Mouse (Mus musculus): Measurements from ENCODE around the gene Hif1an. TPM values are rescaled to one million over a fixed set of nuclear protein-coding genes. Genes with fewer than 3 reads are reported as not detected.

Gene Hif1an
- 10 to 100 TPM; 22.7 to 27.5 (median 26.2) TPM for polyA plus RNA-seq (2017; shearing (Covaris generic))

GRCm38 (mm10) chr19:44562652-44563206 is at the start of gene Hif1an:
Gene Hif1an, plus strand, starts transcription at chr19:44562850.
- ATAC-seq, result peak; percentile 100

DNA sequence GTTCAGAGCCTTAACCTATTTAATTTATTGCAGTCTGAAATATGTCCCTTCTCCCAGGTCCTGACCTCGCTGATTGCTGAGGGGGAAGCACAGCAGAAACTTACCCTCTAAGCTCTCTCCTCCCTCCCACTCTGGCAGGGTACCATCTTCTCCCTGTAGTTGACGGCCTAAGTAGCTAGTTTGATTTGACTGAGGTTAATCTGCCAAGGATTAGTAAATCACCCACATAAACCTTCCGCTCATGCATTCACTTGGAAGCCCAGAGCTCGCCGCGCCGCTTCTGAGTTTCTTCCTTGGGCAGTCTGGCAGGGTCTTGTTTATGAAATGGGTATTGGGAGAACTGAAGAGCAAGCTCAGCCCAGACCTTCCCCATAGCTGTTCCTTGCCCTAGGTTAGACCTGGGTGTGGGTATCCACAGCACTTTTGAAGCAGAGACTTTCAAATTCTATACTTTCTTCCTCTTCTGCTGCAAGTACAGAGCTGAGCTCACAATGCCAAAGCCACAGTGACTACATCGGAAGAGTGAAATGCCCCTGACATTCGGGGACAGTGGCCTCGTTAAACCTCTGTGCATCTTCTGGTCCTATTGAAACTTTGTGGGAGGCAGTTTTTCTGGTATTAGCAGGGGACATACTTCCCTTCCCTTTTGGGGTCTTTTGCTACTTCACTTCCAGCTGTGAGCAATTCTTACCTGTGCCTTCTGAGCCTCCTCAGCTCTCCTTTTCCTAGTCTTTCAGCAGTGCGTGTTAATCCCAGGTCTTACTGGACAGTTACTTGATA is 49.4 kb upstream of the Hif1an start:
- ATAC-seq, result no peak

DNA sequence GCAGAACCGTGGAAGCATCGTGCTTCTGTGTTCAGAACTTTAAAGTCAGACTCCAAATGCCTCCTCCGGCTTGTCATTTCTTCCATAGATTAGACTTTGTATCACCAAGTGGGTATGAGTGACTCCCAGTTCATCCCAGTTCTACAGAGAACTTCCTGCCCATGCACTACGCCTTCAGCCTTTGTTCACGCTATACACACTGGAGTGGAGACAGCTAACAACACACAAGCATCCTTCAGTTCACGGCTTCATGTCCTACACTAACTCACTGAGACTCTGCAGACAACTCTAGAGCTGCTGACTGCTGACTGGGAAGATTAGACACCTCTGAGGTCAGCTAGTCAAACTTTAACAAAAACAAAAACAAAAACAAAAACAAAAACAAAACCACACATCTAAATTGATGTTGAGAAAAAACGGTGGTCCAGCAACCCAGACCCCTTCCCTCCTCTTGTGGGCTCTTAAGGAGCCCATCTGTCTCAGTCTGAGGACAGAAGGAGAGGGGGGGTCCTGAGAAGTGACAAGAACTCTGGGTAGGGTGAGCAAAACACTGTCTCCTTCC is 48.6 kb upstream of the Hif1an start:
- no peak for ATAC-seq

DNA sequence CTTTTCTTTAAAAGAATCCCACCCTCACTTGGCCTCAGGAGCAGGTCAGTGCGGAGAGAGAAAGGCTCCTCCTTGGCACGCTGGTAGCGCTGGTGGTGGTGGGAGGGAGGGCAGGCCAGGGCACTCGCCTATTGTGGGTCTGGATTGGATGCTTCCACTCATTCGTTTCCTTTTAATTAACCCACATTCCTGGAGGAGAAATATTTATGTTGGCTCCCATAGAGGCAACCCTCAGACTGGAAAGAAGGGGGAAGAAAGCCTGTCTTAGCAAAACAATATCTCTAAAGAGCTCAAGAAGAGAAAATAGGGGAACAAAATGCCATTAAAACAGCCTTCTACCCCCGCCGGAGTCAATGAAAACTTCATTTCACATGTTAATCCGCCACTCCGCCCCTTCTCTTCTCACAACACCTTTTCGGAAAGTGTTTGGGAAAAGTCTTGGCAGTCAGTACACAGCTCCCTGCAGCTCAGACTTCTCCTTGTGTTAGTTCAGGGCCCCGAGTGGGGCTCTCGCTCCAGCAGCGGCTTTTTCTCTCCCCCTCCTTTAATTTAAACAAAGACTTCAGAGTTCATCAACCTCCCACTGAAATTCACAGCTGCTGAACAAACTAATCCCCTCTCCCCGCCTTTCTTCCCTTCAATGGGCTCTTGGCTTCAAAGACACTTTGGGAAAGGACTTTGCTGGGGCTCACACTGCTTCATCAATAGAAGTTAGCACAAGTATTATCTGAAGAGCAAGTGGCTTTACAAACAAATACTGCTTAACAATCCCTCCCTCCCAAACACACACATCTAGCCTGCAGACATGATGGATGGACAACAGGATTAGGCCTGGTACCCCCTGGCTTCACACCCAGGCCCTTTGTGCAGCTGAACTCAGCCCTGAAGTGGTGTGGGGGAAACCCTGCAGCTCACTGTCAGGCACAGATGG is 47.9 kb upstream of the Hif1an start:
- no peak for ATAC-seq

DNA sequence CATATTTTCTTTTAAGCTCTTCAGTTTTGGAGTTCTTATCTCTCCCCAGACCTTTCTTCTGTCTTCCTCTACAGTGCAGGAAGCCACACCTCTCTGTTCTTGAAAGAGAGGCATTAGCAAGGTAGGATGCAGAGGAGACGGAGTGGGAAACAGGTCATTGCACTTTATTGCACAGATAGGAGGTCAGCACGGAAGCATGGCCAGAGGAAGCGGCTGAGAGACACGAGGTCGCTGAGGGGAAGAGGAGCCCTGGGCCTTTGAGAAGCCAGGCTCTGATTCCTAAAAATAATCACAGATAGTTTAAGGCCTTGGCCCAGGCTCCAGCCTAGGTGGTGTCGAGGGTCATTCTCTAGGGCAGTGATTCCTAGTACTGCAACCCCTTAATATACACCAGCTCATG is 46.9 kb upstream of the Hif1an start:
- no peak for ATAC-seq

DNA sequence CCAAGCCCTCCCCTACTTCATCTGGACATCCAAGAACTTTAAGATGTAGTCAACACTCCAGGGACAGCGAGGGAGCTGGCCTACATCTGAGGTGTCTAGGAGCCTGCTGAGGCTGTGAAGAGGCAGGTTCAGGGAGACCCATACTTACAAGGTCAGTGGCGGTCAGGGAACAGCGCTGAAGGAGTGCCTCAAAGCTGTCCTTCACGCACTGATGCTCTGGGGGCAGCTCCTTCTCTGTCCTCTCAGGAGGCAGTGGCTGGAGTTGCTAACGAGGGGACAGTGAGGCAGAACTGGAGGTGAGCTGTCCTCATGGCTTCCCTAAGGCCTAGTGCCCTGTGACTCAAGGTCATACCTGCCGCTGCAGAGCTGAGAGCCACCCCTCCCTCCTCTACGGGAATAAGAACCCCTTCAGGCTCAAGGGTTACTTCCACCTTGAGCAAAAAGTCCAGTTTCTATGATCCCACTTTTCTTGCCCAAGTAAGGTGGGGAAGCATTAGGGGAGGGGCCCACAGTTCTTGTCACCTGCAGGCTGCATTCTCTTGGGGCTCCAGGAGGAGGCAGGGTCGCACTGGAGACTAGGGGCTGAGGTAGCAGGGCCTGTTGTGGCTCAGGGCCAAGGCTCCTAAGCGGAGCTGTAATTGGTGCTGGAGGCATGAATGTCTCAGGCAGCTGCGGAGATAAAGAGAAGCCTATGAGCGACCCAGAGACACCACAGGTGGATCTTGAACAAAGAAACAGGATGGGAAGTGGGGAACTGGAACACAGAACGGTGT is 44.5 kb upstream of the Hif1an start:
- ATAC-seq, result no peak

DNA sequence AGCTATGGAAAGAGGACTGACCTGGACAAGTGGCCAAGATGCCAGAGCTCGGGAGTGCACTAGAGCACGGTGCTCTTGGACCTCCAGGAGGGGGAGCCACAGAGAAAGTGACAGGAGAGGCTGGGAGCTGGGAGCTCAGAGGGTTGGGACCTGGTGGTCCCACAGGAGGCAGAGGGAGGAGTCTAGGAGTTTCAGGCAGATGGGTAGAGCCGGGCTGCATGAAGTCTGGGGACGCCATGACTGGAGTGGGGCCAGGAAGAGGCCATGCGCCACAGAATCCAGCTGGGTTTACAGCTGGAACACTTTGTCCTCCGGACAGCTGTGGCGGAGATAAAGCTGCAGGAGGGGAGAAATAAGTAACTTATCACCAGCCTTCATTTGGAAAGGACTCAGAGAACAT is 43.5 kb upstream of the Hif1an start:
- no peak for ATAC-seq

- no peak for ATAC-seq
Measured at GRCm38 (mm10) chr19:44525551-44526205, 37.0 kb upstream of the Hif1an start.

- ATAC-seq, result no peak
Measured at GRCm38 (mm10) chr19:44530018-44530417, 32.6 kb upstream of the Hif1an start.

DNA sequence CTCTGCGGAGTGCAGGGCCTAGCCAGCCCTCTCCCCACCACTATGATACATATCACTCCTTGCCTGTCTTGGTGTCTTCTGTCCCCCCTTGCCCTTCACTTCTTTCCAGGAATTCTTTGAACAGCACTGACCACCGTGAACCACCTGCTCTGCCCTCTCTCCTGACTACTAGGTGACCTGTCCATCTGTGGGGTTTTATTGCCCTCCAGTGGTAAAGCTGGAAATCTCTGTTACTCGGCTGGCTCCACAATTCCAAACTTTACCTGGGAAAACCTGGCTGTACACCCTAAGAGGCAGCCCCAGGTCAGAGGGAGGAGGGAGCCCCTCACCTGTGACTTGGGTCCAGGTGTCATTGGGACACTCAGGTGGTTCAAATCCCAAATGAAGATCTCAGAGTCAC is 27.3 kb upstream of the Hif1an start:
- no peak for ATAC-seq

- no peak for ATAC-seq
Measured at GRCm38 (mm10) chr19:44537416-44537815, 25.2 kb upstream of the Hif1an start.

GRCm38 (mm10) chr19:44542694-44543178 is 19.9 kb upstream of the Hif1an start:
- ATAC-seq, result no peak

GRCm38 (mm10) chr19:44544372-44544771 is 18.3 kb upstream of the Hif1an start:
- no peak for ATAC-seq

DNA sequence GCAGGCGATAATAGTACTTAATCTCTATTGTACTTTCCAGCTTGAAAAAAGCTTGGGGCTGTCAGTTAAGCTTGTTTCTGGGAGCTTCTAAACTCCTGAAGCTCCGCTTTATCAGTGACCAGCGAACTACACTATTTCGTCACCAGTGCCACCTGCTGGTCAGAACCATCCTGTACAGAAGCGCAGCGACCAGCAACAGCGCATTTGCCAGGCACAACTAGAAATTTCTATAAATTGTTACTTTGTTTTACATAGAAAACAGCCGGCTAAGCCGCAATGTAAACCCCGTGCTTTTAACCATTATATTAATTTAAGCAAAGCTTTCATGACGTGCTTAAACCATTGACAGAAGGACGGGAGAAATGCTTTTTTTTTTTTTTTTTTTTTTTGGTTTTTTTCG is 17.9 kb upstream of the Hif1an start:
- ATAC-seq, result peak; percentile 43

GRCm38 (mm10) chr19:44545321-44546041 is 17.2 kb upstream of the Hif1an start, which contains the start of gene Sec31b:
Gene Sec31b, minus strand, starts transcription at chr19:44545864.
- no peak for ATAC-seq

DNA sequence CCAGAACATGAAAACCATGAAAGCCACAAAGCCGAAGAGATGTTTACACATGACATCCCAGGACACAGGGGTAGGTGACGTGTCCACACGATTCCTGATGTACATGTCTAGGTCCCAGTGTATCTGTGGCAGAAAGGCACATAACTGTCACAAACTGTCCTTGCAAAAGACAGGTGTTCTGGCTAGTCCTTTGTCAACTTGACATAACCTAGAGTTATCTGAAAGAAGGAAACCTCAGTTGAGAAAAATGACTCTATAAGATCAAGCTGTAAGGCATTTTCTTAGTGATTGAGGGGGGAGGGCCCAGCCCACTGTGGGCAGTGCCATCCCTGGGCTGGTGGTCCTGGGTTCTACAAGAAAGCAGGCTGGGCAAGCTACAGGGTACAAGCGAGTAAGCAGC is 9.9 kb upstream of the Hif1an start, which contains the start of gene Gm20538:
TSS of gene Gm20538 (minus strand) at position 101 of the 400 bp plus-strand sequence.
- no peak for ATAC-seq

DNA sequence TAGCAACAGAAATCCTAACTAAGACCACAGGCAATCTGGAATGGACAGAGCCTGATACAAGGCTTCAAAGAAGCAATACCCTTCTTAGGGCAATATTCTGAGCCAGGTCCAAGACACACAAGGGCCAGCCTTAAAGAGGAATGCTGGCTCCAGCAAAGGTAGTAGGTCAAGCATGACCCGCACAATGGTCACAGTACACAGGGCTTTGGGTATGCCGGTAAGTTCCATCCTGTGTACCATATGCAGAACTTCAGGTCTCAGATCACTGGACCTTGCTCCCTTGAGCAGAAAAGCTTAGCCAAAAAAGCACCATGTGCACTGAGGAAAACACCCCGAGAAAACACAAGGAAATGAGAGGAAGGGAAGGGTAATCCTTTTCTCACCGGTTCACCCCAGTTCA is 9.4 kb upstream of the Hif1an start:
- ATAC-seq, result no peak

DNA sequence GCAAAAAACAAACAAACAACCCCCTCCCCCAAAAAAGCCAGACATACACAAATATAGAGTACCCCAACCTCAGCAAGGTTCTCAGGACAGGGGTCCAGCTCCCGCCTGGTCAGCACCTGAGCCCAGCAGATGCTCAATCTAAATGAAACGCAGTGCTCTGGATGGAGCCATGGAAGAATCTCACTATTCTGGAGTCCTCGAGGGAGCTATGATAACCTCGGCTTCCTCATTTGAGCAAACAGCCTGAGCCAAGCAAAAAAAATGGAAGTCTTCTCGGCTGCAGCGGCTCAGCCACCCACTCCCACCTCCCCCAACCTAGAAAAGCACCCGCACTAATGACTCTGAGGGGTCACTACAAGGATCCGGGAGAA is 8.2 kb upstream of the Hif1an start:
- ATAC-seq, result no peak

DNA sequence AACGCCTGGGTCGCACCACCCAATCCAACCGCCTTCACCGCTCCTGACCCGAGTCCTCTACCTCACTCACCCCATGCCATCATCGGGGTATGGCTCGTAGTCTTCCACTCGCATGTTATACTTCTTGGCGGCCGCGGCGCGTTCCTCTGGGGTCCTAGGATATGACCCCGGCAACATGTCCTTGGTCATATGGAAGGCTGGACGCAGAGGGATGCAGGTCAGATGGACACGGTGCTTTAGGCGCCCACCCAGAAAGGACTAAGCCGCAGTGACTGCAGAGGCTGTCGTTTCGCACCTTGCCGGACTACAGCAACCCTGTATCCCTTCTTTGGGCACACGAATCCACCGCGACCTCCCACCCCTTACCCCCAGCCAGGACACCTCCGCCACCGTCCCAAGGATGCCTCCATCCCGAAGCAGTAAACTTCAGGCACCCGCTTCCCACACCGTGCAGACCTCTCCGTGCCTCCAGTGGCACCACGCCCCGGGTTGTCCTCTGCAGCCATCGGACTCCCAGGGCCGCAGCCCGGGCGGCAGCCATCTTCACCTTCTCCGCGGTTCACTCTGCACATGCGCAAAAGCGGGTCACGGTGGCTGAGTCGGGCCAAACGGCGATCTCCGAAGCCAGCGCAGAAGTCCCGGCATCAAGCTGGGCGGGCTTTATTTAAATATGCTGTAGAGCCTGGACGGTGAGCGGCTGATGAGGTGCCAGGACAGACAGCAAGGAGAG is 7.6 kb upstream of the Hif1an start, which contains the start of gene Ndufb8:
TSS of gene Ndufb8 (minus strand) at position 580 of the 730 bp plus-strand sequence.
- ATAC-seq, result peak; percentile 85

DNA sequence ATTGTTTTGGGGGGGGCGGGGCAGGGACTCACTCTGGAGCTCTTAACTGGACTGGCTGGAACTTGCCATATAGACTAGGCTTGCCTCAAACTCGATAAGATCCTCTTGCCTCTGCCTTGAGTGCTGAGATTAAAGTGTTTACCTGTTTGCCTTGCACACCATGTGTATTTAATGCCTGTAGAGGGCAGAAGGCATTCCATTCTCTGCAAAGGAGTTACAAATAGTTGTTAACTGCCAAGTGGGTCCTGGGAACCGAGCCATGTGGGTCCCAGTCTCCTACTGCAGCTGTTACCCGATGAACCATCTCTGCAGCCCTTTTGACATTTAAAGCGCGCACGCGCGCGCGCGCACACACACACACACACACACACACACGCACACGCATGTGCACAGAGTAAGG is 1.4 kb downstream of the Hif1an start:
- ATAC-seq, result no peak

Data from inflammation-experienced regulatory T-cells, adult 6 months (primary cell).